Mouse (Mus musculus): Measurements from ENCODE around the gene Slc25a39. TPM values are rescaled to one million over a fixed set of nuclear protein-coding genes. Genes with fewer than 3 reads are reported as not detected.
A peak's percentile ranks its signal among the peaks of the same experiment; 100 is the strongest.

Slc25a39 gene
- total and polyA plus RNA-seq, 3 experiments: 108 to 226 (median 199) TPM

DNA sequence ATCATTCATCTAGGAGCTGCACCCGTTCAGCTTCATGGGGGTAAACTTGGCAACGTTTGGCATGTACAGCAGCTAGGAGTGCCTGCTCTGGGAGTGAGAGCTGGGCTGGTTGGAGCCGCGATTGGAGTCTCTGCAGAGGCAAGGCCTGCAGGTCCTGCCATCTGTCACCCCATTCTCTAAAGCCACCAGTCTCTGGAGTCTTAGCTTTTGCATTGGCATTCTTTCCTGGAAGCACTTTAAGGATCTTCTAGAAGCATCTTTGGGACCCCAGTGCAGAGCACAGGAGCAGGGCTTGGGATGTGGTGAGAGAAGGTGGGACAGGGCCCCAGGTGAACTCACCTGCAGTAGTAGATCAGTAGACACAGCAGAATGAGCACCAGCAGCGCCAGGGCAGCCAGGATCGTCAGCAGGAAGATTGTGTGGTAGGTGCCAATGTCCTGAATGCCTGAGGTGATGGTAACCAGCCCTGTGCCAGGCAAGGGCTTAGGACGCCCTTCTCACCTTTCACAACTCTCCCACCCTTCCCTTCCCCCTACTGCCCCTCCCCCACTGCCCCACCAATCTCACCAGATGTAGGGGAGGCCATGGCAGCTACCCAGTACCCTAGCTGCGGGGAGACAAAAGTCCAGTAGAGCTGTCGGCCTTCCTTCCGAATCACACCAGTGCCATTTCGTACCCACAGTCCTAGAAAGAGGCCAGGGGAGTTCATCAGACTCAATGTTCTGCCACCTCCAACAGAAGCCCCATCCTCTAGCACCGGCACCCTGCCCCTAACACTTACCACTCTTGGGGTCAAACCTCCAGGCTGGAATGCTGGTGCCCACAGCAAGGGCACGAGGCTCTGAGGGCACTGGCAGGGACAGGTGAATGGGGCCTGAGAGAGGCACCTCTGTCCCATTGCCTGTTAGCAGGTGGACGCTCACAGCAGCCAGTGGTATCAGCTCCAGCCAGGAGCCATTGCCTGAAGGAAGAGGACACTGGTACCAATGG is 31.6 kb upstream of the Slc25a39 start:
- Histone ChIP-seq H3K27ac (ENCODE audit: insufficient read depth, low read depth) (no peak overlapping the region), H3K79me2 (replicated peaks; ENCODE audit: control insufficient read depth, extremely low read depth, insufficient read depth, poor library complexity, severe bottlenecking) (no peaks in the 10 kb centered on the region), H3K4me1 (ENCODE audit: control insufficient read depth in 1 of 2, insufficient read depth in 2 of 2) (peaks cover 6 to 14% of the 10 kb centered on the region in 2 experiments), H3K36me3 (replicated peaks in 1 of 2; ENCODE audit: control insufficient read depth in 1 of 2, insufficient read depth in 1 of 2, low read length in 1 of 2) (peaks cover 24 to 41% of the 10 kb centered on the region in 2 experiments), H3K9me3 (replicated peaks; ENCODE audit: low read length) (peaks cover 29% of the 10 kb centered on the region), H3K4me2 (ENCODE audit: insufficient read depth, low read depth, poor library complexity, severe bottlenecking) (no peak overlapping the region), H3K9ac (ENCODE audit: insufficient read depth, low read depth) (no peak overlapping the region), H3K4me3 (replicated peaks in 1 of 3; ENCODE audit: low read depth in 2 of 3, low read length in 2 of 3, poor library complexity in 1 of 3) (no peak overlapping the region), H3K27me3 (replicated peaks) (peaks cover 21% of the 10 kb centered on the region)
- no peak for DNase-seq (ENCODE audit: extremely low read depth)
- in situ Hi-C loops (cut with MboI; ENCODE audit: low pct_ligation_motif_present, low pct_unique_long_range_greater_than_20kb, low sequenced_read_pairs): no loop called here
- dilution Hi-C loops (cut with MboI; ENCODE audit: extremely low pct_ligation_motif_present, extremely low pct_unique_long_range_greater_than_20kb, low sequenced_read_pairs): no loop called here
- TF ChIP-seq EP300 (IDR thresholded peaks at IDR 0.05; ENCODE audit: low read length) (no peak), CHD1 (IDR thresholded peaks at IDR 0.05; ENCODE audit: low read depth, low read length) (no peak), MEF2A (IDR thresholded peaks at IDR 0.05; ENCODE audit: borderline replicate concordance, low read depth, low read length) (no peak), RCOR1 (conservative IDR thresholded peaks at IDR 0.05; ENCODE audit: low read depth, low read length) (no peak), MAX (IDR thresholded peaks at IDR 0.05; ENCODE audit: low read length) (no peak), MXI1 (IDR thresholded peaks at IDR 0.05; ENCODE audit: low read depth, low read length) (no peak), TBP (conservative IDR thresholded peaks at IDR 0.05; ENCODE audit: low read depth, low read length) (no peak), ZMIZ1 (IDR thresholded peaks at IDR 0.05; ENCODE audit: low read depth, low read length) (no peak), RAD21 (IDR thresholded peaks at IDR 0.05; ENCODE audit: low read depth, low read length) (no peak), UBTF (IDR thresholded peaks at IDR 0.05; ENCODE audit: low read depth, low read length) (no peak), USF2 (conservative IDR thresholded peaks at IDR 0.05; ENCODE audit: low read depth, low read length) (no peak), GABPA (IDR thresholded peaks at IDR 0.05; ENCODE audit: insufficient replicate concordance, low read depth, low read length) (no peak), SIN3A (IDR thresholded peaks at IDR 0.05; ENCODE audit: low read length) (no peak), CHD2 (IDR thresholded peaks at IDR 0.05; ENCODE audit: low read length) (no peak)

DNA sequence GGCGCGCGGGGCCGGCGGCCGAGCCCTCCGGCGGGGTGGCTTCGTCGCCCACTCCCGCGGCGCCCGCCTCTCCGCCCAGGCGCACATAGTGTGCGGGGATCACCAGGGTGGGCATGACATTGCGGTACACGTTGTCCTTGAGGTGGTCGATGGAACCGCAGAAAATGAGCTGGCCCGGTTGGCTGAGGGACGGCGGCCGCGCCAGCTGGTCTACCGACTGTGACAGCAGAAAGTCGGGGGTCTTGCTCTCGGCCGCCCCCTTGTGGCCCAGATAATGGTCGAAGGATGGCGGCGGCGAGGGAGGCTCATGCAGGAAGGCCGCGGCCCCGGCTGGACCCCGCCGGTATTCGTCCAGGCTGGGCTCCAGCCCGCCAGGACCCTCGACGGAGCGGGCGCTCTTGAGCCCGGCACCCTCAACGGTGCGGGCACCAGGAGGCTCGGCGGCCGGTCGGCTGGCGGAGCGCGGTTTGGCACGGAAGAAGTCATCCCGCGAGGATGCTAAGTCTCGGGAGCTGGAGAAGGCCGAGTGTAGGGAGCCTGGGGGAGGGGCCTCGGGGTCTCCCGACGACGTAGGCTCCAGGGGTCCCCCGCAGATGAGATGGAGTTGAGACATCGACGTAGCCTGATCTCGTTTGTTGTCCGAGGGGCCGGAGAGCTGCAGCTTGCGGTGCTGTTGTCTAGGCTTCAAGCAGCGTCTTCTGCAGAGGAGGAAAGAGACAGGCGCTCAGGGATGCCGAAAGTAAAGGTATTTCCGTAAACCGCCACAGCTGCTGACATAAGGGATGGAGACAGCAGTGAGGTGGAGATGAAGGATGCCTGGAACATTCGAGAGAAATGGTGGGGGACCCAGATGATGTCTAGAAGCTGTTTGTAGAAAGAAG is 30.7 kb upstream of the Slc25a39 start:
- H3K4me1 ChIP-seq (ENCODE audit: control insufficient read depth in 1 of 2, insufficient read depth in 2 of 2): peaks cover 15 to 23% of the 10 kb centered on the region in 2 experiments
- no peak for DNase-seq (ENCODE audit: extremely low read depth)
- TF ChIP-seq CTCF (conservative IDR thresholded peaks at IDR 0.05 in 1 of 2, IDR thresholded peaks at IDR 0.05 in 1 of 2; ENCODE audit: low read depth in 2 of 2, low read length in 2 of 2): peak in 1 of 2 experiments; percentile 11; a peak in 1 of 4 replicates
- no peak for TF ChIP-seq MEF2A (IDR thresholded peaks at IDR 0.05; ENCODE audit: borderline replicate concordance, low read depth, low read length)
- no peak overlapping the region for H3K9ac ChIP-seq (ENCODE audit: insufficient read depth, low read depth)
- in situ Hi-C loops (cut with MboI; ENCODE audit: low pct_ligation_motif_present, low pct_unique_long_range_greater_than_20kb, low sequenced_read_pairs) (no loop called here), dilution Hi-C loops (cut with MboI; ENCODE audit: extremely low pct_ligation_motif_present, extremely low pct_unique_long_range_greater_than_20kb, low sequenced_read_pairs) (no loop called here)
- peaks cover 11% of the 10 kb centered on the region for H3K27me3 ChIP-seq (replicated peaks)
- H3K36me3 ChIP-seq (replicated peaks in 1 of 2; ENCODE audit: control insufficient read depth in 1 of 2, insufficient read depth in 1 of 2, low read length in 1 of 2): peaks cover 24 to 47% of the 10 kb centered on the region in 2 experiments
- no peak overlapping the region for H3K27ac ChIP-seq (ENCODE audit: insufficient read depth, low read depth)
- H3K79me2 ChIP-seq (replicated peaks; ENCODE audit: control insufficient read depth, extremely low read depth, insufficient read depth, poor library complexity, severe bottlenecking): no peaks in the 10 kb centered on the region
- H3K4me2 ChIP-seq (ENCODE audit: insufficient read depth, low read depth, poor library complexity, severe bottlenecking): no peak overlapping the region
- no peak overlapping the region for H3K4me3 ChIP-seq (replicated peaks in 1 of 3; ENCODE audit: low read depth in 2 of 3, low read length in 2 of 3, poor library complexity in 1 of 3)
- H3K9me3 ChIP-seq (replicated peaks; ENCODE audit: low read length): peaks cover 29% of the 10 kb centered on the region

All from CH12.LX (cell line).